Mouse (Mus musculus) forebrain, embryonic 12.5 days (tissue): ENCODE results near the gene Ermp1. TPM values are rescaled to one million over a fixed set of nuclear protein-coding genes. Genes with fewer than 3 reads are reported as not detected.

ENCODE experiments used
- ATAC-seq: fragments of 200-750 bp; cut with Nextera tagmentation; 2 replicates; pipeline ENCODE4 v1.8.0; 2017; ENCODE audit warnings: moderate TSS enrichment; ENCODE audit not compliant: low FRiP score
- H3K27ac ChIP-seq: fragments of 300-500 bp; sonication (generic); 2 replicates; pipeline ENCODE4 v1.5.1; 2016; ENCODE audit warnings: mild to moderate bottlenecking
- H3K27me3 ChIP-seq: fragments of 300-500 bp; sonication (generic); 2 replicates; pipeline ENCODE4 v1.6.1; 2016; ENCODE audit warnings: mild to moderate bottlenecking
- H3K36me3 ChIP-seq: fragments of 300-500 bp; sonication (generic); replicated peaks from 2 replicates; pipeline ENCODE4 v1.6.1; 2016; ENCODE audit warnings: mild to moderate bottlenecking
- H3K4me1 ChIP-seq: fragments of 300-500 bp; sonication (generic); 2 replicates; pipeline ENCODE4 v1.6.1; 2016
- H3K4me2 ChIP-seq: fragments of 300-500 bp; sonication (generic); 2 replicates; pipeline ENCODE4 v1.6.1; 2016; ENCODE audit warnings: mild to moderate bottlenecking, moderate library complexity
- H3K4me3 ChIP-seq: fragments of 300-500 bp; sonication (generic); replicated peaks from 2 replicates; pipeline ENCODE4 v1.5.1; 2016; ENCODE audit warnings: mild to moderate bottlenecking
- H3K9ac ChIP-seq: fragments of 300-500 bp; sonication (generic); 2 replicates; pipeline ENCODE4 v1.6.1; 2016; ENCODE audit warnings: mild to moderate bottlenecking
- H3K9me3 ChIP-seq: fragments of 300-500 bp; sonication (generic); 2 replicates; pipeline ENCODE4 v1.6.1; 2016
- whole genome bisulfite sequencing: fragments of 180-500 bp; shearing (Covaris S2); methylation state at CpG from one replicate; pipeline ENCODE4 v1.1.7; 2016; 5-methylcytosine and 5-hydroxymethylcytosine counted together
- polyA plus RNA-seq: library from polyadenylated mRNA; unstranded; fragments of >200 nt; fragmentation: Nextera tagmentation; extraction: Ambion mirVana; gene quantifications from 2 replicates; pipeline ENCODE4 v1.2.1, GENCODE M21; 2016

Ermp1 gene
- 13.5 and 14.6 TPM in 2 replicates for polyA plus RNA-seq

DNA sequence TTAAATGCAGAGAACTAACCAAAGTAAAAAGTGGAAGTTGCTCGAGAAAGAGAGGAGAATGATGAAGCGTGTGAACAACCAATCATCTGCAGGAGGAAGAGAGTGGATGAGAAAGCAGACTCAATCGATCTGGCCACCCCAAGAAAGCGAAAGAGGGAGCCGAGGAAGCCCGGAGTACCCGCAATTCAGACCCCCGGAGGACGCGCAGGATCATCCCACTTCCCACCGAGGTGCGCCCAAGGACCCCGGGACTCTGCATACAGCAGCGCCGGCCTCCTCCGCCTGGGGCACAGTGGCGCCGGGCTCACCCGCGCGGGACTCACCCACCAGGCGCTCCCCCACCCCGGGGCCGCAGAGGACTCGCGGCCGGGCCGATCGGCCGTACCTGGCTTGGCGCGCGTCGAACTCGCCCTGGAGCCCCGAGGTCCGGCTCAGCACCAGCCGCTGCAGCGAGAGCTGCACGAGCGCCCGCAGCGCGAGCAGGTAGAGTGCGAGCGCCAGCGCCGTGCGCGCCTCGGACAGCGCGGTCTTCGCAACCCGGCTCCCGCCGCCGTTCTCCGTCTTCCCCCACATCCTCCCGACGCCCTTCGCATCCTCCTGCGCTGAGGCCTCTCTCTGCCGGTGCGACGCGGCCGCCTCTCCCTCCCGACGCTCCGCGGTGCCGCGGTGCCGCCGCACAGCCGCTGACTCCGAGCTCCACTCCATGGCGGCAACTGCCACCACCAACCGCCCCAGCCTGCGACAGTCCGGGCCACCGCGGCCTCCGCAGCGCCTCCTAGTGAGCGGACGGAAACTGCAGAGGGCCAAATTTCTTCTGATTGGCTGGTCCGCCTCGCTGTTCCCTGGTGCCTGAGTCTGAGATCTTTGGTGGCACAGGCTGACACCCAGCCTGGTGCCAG is at the start of gene Ermp1:
Gene Ermp1, minus strand, starts transcription at position 765 of the 899 bp plus-strand sequence.
- peak within 1 kb of the TSS; percentile 92 for H3K27ac ChIP-seq
- H3K4me3 ChIP-seq: peak within 1 kb of the TSS; percentile 83
- peak within 1 kb of the TSS; percentile 55 for H3K4me2 ChIP-seq
- WGBS: under 1% methylated on average over 85 of the region's 90 CpGs
- 0 out of 2 replicates have a peak, but pooled peaks cover 5% of the 10 kb centered on the region for H3K36me3 ChIP-seq
- no peaks in the 10 kb centered on the region for H3K27me3 ChIP-seq
- peak within 1 kb of the TSS; percentile 83 for H3K9ac ChIP-seq
- ATAC-seq: peak; percentile 95
- 0 out of 2 replicates have a peak, but pooled peaks cover 3% of the 10 kb centered on the region for H3K4me1 ChIP-seq
- no peaks in the 10 kb centered on the region for H3K9me3 ChIP-seq

DNA sequence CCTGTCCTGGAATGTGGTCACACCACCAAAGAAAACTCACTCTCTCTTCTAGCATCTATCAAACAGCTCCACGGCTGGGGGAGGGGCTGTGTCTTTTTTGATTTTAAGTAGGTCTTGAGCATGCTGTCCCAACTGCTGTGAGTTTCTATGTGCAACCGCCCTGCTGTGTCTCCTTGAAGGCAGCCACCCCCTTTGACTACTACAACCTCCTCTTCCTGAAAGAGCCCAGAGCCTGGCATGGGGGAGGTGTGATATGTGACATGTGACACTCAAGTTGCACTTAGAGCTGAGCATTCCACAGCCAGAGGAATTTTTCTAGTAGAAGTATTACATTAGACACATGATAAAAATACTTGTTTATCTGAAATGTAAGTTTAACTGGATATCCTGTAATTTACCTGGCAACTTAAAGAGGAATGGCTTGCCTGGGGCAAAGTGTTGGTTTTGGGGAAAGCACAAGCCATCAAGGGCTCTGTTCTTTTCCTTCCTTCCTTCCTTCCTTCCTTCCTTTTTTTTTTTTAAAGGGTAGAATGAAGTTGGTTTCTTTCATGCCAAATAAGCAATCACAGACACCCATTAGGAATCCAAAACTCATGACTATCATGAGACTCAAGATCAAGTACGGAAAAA is 49.1 kb upstream of the Ermp1 start, which contains the start of gene Mlana:
Gene Mlana, plus strand, starts transcription at position 580 of the 630 bp plus-strand sequence.
- no peaks in the 10 kb centered on the region for H3K27me3 ChIP-seq
- WGBS: 58% methylated on average over 3 of the region's 3 CpGs
- H3K36me3 ChIP-seq: no peaks in the 10 kb centered on the region
- H3K4me1 ChIP-seq: no peaks in the 10 kb centered on the region
- no peak within 1 kb of the TSS for H3K9ac ChIP-seq
- no peak within 1 kb of the TSS for H3K4me3 ChIP-seq
- no peak within 1 kb of the TSS for H3K27ac ChIP-seq
- no peaks in the 10 kb centered on the region for H3K9me3 ChIP-seq
- no peak for ATAC-seq
- H3K4me2 ChIP-seq: no peak within 1 kb of the TSS

DNA sequence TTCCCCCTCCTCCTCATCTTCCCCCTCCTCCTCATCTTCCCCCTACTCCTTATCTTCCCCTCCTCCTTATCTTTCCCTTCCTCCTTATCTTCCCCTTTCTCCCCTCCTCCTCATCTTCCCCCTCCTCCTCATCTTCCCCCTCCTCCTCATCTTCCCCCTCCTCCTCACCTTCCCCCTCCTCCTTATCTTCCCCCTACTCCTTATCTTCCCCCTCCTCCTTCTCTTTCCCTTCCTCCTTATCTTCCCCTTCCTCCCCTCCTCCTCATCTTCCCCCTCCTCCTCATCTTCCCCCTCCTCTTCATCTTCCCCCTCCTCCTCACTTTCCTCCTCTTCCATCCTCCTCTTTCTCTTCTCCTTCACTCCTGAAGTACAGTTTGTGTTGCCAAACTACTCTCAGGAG is 48.6 kb upstream of the Ermp1 start:
- Histone ChIP-seq H3K4me2 (no peak overlapping the region), H3K9me3 (no peaks in the 10 kb centered on the region), H3K4me1 (no peaks in the 10 kb centered on the region), H3K27ac (no peak overlapping the region), H3K9ac (no peak overlapping the region), H3K27me3 (no peaks in the 10 kb centered on the region), H3K4me3 (no peak overlapping the region), H3K36me3 (no peaks in the 10 kb centered on the region)
- no peak for ATAC-seq

DNA sequence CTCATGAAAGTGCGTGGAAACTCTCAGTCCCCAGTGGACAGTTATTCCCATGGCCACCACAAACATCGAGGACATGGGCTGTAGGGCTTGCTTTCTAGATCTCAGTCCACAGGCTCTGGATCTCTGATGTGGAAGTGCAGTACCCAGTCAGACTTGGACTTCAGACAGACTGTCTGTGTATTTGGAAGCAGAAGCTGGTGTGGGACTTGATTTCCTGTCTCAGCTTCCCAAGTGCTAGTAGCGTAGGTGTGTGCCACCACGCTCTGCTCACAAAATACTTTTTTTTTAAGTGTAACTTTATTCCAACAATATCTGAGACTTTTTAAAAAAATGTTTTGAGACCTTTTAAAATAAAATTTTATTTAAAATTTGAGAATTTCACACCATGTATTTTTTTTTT is 48.1 kb upstream of the Ermp1 start:
- ATAC-seq: no peak
- H3K27me3 ChIP-seq: no peaks in the 10 kb centered on the region
- 93% methylated on average over 4 of the region's 4 CpGs for WGBS
- H3K4me3 ChIP-seq: no peak overlapping the region
- H3K9me3 ChIP-seq: no peaks in the 10 kb centered on the region
- no peak overlapping the region for H3K4me2 ChIP-seq
- H3K27ac ChIP-seq: no peak overlapping the region
- H3K36me3 ChIP-seq: no peaks in the 10 kb centered on the region
- H3K4me1 ChIP-seq: no peaks in the 10 kb centered on the region
- H3K9ac ChIP-seq: no peak overlapping the region

DNA sequence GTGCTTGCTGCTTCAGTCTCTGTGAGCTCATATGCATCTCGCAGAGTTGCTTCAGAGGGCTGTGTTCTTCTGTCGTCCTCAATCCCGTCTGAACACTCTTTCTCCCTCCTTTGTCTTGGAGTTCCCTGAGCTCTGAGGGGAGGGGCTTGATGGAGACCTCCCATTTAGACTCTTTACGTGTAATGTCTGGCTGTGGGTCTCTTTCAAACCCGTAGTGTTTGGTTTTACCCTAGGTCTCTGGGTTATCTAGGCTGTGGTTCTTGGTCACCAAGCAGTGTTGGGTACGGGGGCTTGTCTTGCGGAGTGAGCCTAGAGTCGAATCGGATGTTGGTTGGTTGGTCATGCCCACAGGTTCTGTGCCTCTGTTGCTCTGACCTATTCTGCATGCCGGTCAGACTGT is 46.9 kb upstream of the Ermp1 start:
- Histone ChIP-seq H3K4me2 (no peak overlapping the region), H3K36me3 (no peaks in the 10 kb centered on the region), H3K9me3 (no peaks in the 10 kb centered on the region), H3K27ac (no peak overlapping the region), H3K27me3 (no peaks in the 10 kb centered on the region), H3K4me1 (no peaks in the 10 kb centered on the region), H3K9ac (no peak overlapping the region), H3K4me3 (no peak overlapping the region)
- ATAC-seq: no peak
- 86% methylated on average over 10 of the region's 10 CpGs for WGBS

DNA sequence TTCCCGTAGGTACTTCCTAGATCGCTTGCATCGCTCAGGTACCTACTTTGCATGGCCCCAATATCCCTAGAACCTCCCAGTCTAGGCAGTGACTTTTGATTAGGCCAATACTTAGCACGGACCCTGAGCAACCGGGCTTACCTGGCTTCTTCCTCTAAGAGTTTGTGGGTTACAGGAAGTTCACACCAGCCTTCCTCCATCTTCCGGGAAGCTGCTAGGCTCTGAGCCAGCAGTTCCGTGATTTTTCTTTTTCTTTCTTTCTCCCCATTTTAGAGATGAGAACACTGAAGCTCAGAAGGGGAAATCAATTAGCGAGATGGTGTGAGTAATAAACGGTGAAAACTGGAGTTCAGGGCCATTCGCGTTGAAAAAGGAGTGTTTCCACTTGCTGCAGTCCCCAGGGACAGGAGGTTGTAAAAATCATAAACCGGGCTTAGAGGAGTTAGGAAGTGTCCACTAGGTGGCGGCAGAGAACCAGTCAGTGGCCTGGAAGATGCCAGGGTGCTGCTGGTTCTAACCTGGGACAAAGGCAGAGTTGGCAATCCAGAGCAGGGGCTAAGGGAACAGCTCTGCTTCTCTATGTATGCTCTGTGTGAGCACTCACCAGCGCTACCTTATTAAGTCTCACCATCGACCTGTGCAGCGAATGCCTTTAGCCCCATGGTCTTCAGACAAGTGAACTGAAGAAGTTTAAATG is 35.8 kb upstream of the Ermp1 start:
- Histone ChIP-seq H3K9me3 (no peaks in the 10 kb centered on the region), H3K36me3 (no peaks in the 10 kb centered on the region), H3K27ac (no peak overlapping the region), H3K9ac (no peak overlapping the region), H3K4me1 (no peaks in the 10 kb centered on the region), H3K4me3 (no peak overlapping the region), H3K27me3 (no peaks in the 10 kb centered on the region), H3K4me2 (no peak overlapping the region)
- 53% methylated on average over 16 of the region's 16 CpGs for WGBS
- peak; percentile 57; the same call in 1 of the 2 replicates for ATAC-seq

DNA sequence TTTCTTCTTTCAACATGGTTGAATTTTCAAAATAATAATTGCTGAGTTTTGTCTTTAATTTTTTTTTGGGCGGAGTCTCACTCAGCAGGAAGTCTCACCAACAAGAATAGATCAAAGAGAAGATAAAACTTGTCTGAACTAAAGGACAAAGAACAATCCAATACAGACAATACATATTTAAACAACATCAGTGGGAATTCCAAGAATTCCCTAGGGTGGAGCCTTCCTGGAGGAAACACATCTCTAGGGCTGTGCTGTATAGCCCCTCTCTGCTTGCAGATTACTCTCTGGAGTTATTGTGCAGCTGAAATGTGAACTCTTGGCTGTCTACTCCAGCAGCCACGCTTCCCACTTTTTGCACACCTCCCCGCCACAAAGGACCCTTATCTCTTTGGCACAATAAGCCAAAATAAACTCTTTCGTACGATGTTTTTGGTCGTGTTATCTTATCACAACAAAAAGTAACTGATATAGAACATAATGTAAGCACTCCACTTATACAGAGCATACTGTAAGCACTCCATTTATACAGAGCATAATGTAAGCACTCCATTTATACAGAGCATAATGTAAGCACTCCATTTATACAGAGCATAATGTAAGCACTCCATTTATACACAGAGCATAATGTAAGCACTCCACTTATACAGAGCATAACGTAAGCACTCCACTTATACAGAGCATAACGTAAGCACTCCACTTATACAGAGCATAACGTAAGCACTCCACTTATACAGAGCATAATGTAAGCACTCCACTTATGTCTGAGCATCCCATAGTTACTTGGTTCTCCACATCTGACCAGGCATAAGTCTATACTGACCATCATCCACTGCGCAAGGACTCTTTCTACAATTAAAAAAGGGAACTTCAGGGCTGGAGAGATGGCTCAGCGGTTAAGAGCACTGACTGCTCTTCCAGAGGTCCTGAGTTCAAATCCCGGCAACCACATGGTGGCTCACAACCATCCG is 32.3 kb upstream of the Ermp1 start:
- no peaks in the 10 kb centered on the region for H3K4me1 ChIP-seq
- WGBS: 81% methylated on average over 13 of the region's 13 CpGs
- no peak for ATAC-seq

DNA sequence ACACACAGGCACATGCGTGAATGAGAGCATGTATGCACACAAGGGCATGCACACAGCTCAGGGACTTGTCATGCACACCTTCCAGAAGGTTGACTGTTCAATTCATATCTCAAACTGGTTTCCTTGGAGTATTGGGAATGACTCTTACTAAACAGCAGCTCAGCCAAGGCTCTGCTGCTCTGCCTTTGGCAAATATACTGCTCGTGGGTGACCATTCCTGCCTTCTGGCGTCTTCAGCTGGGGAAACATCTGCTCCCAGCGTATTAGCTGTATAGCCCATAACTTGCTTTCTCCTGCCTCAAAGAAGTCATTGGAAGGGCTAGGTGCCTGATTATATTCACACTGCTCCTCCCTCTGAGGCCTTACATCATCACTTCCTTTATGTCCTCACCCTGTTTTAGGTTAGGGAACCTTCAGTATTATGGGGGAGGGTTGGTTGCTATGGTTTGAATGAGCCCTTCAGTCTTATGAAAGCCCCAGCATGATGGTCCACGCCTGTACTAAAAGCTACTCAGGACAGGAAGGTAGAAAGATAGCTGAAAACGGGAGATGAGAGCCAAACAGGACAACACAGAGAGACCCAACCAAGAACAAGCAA is 30.1 kb upstream of the Ermp1 start:
- Histone ChIP-seq H3K4me3 (no peak overlapping the region), H3K27ac (no peak overlapping the region), H3K36me3 (no peaks in the 10 kb centered on the region), H3K27me3 (no peaks in the 10 kb centered on the region), H3K9me3 (no peaks in the 10 kb centered on the region), H3K4me1 (no peaks in the 10 kb centered on the region), H3K4me2 (no peak overlapping the region), H3K9ac (no peak overlapping the region)
- ATAC-seq: no peak
- WGBS: 84% methylated on average over 6 of the region's 6 CpGs

More for the DNA sequence above, 32.3 kb upstream of the Ermp1 start:
- Histone ChIP-seq H3K27me3 (no peaks in the 10 kb centered on the region), H3K9ac (no peak overlapping the region), H3K36me3 (no peaks in the 10 kb centered on the region), H3K4me2 (no peak overlapping the region), H3K9me3 (no peaks in the 10 kb centered on the region), H3K27ac (no peak overlapping the region), H3K4me3 (no peak overlapping the region)

DNA sequence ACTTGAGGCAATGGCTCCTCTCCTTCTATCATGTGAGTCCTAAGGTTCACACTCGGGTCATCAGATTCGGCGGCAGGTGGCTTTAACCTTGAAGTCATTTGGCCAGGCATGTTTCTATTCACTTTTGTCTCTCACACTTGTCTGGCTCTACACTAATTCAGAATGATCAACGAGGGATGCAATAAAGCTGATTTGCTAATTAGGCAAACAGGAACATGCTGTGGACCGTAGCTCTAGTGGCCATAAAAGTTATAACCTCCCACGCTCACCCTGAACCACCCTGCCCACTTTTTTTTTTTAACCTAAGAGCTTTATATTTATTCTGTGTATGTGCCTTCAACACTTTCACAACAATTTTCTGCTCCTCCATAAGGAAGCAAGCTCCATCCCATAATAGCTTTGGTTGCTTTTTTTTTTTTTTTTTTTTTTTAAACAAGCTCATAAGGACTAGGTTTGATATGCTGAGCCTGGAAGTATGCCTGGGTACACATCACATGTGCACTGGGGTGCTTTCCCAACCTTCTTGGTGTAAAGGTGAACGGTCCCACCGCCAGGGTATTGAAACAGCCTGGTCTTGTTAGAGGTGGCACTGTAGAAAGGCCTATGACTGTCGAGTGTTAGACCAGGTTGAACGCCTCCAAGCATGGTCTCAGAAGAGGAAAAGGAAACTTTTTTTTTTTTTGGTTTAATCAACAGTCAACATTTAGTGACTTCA is 28.4 kb upstream of the Ermp1 start:
- Histone ChIP-seq H3K27me3 (no peaks in the 10 kb centered on the region), H3K4me1 (no peaks in the 10 kb centered on the region), H3K4me2 (no peak overlapping the region), H3K9ac (no peak overlapping the region), H3K27ac (no peak overlapping the region), H3K36me3 (no peaks in the 10 kb centered on the region), H3K9me3 (no peaks in the 10 kb centered on the region), H3K4me3 (no peak overlapping the region)
- no peak for ATAC-seq
- WGBS: 76% methylated on average over 10 of the region's 10 CpGs

DNA sequence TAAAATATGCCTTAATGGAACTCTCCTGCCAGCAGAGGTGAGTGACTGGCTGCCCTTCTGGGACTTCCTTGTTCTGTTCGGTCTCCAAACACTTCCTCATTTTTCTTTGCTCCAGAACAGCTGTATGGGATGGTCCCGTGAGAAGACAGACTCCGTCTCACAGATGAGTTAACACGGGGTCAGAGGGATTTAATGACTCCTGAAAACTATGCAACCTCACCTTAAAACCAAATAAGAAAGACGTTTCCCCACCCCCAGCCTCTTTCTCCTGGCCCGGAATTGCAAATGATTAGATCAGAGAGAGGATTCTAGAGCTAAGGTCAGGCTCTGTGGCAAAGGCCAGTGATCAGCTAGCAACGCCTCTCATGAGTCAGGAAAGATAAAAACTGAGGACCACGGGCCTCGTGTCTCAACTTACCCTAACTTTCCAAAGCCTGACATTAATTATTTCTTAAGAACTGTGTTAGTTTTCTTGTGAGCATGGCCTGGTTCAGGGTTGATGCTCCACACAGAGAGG is 27.4 kb upstream of the Ermp1 start:
- 79% methylated on average over 9 of the region's 9 CpGs for WGBS
- H3K4me2 ChIP-seq: no peak overlapping the region
- no peaks in the 10 kb centered on the region for H3K9me3 ChIP-seq
- no peak overlapping the region for H3K4me3 ChIP-seq
- H3K27me3 ChIP-seq: no peaks in the 10 kb centered on the region
- no peaks in the 10 kb centered on the region for H3K4me1 ChIP-seq
- no peak overlapping the region for H3K27ac ChIP-seq
- no peak overlapping the region for H3K9ac ChIP-seq
- ATAC-seq: no peak
- H3K36me3 ChIP-seq: no peaks in the 10 kb centered on the region

DNA sequence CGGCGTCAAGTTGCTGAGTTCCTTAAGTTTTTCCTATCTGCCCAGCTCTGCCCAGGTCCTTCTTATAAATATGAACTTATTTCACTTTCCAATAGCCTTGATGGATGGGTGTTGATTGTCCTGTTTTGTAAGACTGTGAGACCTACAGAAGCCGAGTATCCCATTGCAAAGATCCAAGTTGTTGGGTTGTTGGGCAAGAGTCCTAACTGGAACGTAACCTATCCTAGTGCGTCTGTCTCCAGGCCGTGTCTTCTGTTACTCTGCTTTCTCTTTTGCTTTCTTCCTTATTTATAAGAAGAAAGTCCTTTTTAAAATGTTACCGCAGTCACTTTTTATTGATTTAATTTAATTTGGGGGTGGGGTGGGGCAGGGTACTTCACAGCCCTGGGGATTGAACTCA is 26.7 kb upstream of the Ermp1 start:
- no peaks in the 10 kb centered on the region for H3K27me3 ChIP-seq
- no peak overlapping the region for H3K27ac ChIP-seq
- H3K9ac ChIP-seq: no peak overlapping the region
- ATAC-seq: no peak
- H3K4me1 ChIP-seq: no peaks in the 10 kb centered on the region
- H3K4me2 ChIP-seq: no peak overlapping the region
- 94% methylated on average over 7 of the region's 7 CpGs for WGBS
- H3K4me3 ChIP-seq: no peak overlapping the region
- H3K9me3 ChIP-seq: no peaks in the 10 kb centered on the region
- no peaks in the 10 kb centered on the region for H3K36me3 ChIP-seq
